Mouse (Mus musculus): Measurements from ENCODE around the gene Cacna1h.

DNA sequence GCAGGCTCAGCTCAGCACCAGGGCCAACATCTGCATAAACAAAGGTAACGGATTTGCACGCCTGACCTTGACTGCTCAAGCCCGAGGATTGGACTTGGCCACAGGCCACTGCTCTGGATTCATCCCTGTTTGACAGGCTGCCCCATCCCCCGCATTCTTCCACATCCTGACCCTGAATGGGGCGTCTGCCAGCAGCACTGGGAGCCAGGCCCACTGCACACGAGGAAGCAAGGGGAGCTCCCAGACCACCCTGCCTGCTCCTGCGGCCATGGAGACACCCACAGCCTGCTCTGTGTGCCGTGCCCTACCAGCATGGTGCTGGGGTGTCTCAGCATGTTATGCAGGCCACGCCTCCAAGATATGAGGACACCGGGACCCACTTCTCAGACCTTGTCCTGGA is 6.1 kb downstream of the Cacna1h start:
- TF ChIP-seq CTCF (IDR thresholded peaks at IDR 0.05; ENCODE audit: control insufficient read depth, insufficient read depth, low read length) (no peak), POLR2A (IDR thresholded peaks at IDR 0.05; ENCODE audit: borderline replicate concordance, control insufficient read depth, low read depth, low read length) (no peak)

All from bone marrow, adult 2 months (tissue).